Mouse (Mus musculus) layer of hippocampus, postnatal 25 days (tissue): ENCODE measurements around the gene 1190002N15Rik. TPM values are rescaled to one million over a fixed set of nuclear protein-coding genes. Genes with fewer than 3 reads are reported as not detected.
A peak's percentile ranks its signal among the peaks of the same experiment; 100 is the strongest.

Experiments
- DNase-seq, 2 experiments: peaks; one replicate each; pipeline ENCODE4 v3.0.0; 2022; ENCODE audit warnings: mixed read lengths in 2 of 2, low spot score in 1 of 2; ENCODE audit errors: extremely low spot score in 1 of 2
- total RNA-seq, 2 experiments: library from RNA; stranded (reverse); gene quantifications; 2 replicates each; pipeline ENCODE4 v1.2.3; 2021

Gene 1190002N15Rik
- total RNA-seq = 10 to 100 TPM; 19.2 to 21.7 TPM

DNA sequence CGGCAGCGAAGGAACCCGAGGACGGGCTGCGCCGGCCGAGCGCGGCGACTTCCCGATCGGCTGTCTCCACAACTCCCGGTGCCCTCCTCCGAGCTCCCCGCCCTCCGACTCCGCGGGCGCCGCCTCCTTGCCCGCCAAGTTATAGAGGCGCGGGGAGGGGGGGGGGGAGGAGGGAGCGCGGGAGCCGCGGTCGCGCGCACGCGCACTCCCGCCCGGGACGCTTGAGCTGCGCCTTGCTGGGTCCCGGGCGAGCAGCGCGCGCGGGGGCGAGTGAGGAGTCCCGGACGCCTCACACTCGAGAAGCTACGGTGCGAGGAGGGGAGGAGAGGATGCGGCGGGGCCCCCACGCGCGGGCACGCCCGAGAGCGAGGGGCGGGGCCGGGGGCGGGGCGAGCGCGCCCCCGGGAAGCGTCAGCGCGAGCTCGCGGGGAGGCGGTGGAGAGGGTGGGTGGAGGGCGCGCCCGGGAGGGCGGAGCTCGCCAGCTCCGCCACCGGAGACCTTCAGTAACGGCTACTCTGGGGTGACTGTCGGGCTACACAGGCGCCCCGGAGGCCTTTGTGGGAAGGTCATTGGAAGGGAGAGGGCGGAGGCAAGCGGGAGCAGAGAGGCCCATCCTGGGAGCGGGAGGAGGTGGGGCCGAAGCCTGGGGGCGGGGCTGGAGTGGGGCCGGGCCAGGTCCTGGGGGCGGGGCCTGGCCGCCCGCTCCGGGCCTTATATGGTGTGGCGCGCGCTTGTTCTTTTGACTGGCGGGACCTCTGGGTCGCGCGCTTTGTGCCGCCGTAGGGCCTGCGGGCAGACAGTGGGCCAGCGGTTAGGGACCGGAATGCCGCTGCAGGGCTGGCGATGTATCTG, at the start of gene 1190002N15Rik:
Gene 1190002N15Rik (minus strand): TSS at position 112 of the 853 bp plus-strand sequence.
- DNase-seq = peak; percentile 78 to 90

DNA sequence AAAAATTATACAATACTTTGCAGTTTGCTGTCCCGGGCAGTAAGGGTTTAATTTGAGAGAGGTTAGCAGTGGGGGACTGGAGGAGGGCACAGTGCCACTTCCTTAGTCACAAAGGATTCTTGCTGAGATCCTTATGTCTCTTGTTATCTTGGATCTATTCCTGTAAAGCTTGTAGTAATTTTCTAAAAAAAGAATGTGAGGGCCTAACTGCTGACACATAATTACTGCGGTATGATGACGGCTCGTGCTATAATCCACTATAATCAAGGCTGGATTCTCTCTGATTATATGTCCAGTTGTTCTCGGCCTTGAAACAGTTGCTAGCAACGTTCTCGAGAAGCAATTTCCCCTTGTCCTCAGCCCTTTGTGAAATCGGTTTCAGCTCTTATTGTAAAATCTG, 44.4 kb upstream of the 1190002N15Rik start:
- DNase-seq = no peak

DNA sequence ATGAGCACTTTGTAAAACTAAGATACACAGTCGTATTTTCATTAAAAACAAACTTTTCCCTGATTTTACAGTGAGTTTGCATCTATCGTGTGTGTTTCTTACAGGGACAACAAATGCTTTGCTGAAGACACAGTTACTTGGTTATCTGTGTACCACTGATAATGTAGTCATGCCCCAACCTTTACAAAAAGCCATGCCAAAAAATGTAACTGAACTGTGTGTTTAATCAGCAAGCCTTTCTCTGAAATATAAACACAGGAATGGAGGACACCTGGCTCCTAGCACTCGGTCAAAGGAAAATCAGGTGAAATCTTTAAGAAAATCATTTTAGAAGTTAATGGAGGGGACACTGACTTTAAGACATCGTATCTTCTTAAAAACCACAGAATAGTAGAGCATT, 43.8 kb upstream of the 1190002N15Rik start:
- no peak for DNase-seq

DNA sequence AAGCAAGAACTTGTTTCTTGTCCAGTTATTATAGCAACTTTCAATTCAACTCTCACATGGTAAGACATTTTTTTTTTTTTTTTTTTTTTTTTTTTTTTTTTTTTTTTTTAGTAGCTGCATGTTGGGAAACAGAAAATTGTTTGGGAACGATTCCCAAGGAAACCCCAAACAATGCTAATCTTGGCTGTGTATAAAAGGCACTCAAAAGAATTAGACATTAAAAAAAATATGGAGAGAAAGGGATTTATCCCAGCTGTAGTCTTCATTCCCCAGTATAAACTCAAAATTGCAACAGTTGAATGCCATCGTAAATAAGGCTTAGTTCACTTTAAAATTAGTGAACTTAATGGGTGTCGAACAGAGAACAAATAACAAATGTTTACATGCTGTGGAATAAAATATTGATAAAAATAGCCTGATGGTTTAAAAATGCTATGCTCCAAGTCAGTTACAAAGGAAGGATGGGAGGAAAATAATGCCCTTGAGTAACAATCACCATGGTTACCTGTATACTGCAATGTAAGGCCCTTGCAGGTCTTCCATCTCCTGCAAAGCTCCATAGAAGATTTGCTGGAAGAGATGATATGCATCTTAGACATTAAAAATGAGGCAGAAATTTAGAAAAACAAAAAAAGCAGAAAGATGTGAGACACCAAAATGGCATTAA, 42.3 kb upstream of the 1190002N15Rik start:
- no peak for DNase-seq

DNA sequence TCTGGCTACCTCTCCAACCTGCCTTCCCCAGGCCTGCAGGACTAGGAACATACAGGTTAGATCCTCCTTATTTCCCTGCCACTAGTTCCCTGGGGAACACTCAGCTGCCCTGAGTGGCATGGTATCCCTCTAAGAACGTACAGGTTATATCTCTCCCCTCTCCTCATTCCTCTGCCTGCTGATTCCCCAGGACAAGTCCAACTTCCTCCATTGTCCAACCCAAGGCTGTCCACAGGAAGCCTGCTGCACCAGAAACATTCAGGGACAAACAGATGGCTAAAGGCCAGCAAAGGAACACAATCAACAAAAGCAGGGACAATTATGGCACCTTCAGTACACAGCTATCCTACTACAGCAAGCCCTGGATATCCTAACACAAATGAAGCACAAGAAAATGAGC, 33.9 kb upstream of the 1190002N15Rik start:
- no peak for DNase-seq

GRCm38 (mm10) chr9:94568386-94568785, 30.5 kb upstream of the 1190002N15Rik start:
- DNase-seq = no peak

DNA sequence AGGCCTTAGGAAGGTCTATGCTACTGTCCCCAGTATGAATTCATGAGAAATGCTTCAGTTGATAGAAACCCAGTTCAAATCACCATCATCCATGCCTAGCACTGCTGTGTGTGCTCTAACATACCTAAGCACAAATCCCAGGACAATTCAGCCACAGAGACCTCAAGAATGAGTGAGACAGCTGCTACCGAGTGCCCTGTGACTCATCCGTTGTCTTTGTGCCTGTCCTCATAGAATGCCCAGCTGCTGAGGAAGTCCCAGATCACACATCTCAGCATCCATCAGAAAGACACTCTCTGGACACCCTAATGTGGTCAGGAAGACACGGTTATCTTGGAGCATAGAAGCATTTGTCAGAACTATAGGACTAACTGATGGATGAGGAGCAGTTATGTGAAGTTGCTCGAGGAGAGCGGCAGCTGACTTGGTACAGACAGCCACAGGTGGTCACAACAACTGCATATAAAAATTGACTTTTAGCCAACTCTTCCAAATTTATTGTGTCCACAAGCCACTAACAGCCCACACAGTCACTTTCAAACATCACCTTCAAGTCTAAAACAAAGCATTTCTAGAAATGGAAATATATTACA, 29.9 kb upstream of the 1190002N15Rik start:
- no peak for DNase-seq

GRCm38 (mm10) chr9:94556776-94557514, 19.1 kb upstream of the 1190002N15Rik start:
- no peak for DNase-seq

DNA sequence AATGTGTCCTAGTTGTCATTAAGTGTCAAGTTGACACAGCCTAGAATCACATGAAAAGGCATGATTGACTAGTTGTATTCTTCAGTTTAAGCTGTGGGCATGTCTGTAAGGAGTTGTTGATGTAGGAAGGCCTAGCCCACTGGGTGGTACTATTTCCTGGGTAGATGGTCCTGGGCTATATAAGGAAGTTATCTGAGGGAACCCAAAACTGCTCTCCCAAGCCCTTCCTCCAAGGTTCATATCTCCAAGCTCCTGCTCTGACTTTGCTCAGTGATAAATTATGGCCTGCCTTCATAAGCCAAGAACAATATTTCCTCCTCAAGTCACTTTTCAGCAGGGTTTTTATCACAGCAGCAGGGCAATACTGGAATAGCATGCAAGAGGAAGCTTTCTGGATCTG, 18.4 kb upstream of the 1190002N15Rik start:
- no peak for DNase-seq

- DNase-seq = no peak
Observed at GRCm38 (mm10) chr9:94550493-94551095, 12.7 kb upstream of the 1190002N15Rik start.

DNA sequence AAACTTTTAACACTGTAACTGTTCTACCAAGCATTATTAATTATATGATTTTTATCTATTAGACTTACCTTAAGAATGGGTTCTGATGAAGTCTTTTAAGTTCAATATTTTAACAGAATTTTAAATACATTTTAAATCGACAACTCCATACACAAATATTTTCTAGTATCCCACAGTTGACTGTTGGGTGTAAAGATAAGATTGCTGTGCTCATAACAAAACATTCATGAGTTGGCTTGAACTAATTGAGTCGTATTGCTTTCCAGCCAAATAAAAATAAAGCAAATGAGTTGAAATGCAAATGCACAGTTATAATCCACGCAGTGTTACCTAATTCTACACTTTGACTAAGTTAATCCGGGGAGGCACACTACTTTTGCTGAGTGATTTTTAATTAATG, 6.0 kb upstream of the 1190002N15Rik start:
- no peak for DNase-seq

DNA sequence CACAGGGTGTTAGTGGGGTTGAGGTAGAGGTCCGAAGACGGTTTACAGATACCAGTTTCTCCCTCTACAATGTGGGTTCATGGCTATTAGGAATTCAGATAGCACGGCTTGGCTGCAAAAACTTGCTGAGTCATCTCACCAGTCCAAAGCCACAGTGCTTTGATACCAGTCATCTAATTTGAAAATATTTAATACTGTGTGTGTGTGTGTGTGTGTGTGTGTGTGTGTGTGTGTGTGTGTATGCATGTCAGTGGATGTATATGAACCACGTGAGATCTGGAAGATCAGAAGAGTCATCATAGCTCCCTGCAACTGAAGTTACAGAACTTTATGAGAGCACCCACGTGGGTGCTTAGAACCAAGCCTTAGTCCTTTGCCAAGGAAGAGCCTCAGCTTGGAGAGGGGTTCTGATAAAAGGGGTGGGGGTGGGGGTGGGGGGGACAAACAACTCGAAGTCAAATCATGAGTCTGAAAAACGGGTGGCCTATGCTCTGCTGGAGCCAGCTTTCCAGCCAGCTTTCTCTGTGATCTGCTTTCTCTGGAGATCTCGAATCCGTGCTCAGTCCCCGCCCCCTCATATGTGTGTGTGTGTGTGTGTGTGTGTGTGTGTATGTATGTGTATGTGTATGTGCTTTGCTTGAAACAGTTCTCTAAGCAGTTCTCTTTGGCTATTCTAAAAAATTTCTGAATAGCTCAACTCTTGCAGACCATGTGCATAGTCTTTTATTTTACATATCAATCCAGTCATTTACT, 2.6 kb upstream of the 1190002N15Rik start:
- no peak for DNase-seq

GRCm38 (mm10) chr9:94539346-94539865, 1.5 kb upstream of the 1190002N15Rik start:
- no peak for DNase-seq

DNA sequence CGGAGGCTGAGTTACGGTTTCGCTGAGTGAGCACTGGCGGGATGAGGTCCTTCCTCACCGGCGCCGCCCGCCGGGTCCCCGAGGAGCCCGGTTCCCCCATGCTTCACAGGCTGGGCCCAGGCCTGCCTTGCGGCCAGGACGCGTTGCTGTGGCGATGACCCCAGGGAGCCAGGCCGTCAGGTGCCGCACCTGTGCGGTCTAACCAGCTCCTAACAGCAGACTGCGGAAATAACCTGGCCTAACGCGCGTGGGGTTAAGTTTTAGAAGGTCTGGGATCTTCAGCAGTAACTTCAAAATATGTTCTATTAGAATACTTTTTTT, 902 bp upstream of the 1190002N15Rik start:
- no peak for DNase-seq

GRCm38 (mm10) chr9:94537051-94537917, 597 bp downstream of the 1190002N15Rik start:
- peak; percentile 45 to 68 for DNase-seq

DNA sequence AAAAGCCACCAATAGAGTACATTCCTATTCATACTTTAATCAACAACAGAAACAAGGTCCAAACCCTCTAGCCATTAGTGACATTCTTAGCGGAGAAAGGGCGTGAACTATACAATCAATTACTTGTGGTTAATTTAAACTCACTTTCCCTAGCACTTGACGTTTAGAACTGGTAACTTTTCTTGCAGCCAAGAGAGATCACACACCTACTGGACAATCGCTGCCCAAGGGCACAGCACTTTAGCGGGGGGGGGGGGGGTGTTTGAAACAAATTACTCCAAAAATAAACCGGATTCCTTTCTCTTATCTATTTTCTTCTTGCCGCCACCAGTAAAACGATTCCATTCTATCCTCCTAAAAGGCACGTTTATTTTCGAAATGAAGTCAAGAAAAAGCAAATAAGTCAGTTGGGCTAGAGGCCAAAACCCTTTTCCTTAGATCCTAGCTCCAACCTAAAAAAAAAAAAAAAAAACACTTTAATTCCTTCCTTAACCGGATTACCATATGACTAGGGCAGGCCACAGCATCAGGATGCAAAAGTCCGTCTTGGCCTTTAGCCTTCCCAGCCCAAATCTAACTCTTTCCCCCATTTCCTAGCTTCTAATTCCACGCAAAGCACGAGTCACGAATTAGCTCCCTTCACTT, 1.5 kb downstream of the 1190002N15Rik start:
- DNase-seq = no peak

- no peak for DNase-seq
Observed at GRCm38 (mm10) chr9:94534795-94535194, 3.1 kb downstream of the 1190002N15Rik start.

GRCm38 (mm10) chr9:94534226-94534625, 3.7 kb downstream of the 1190002N15Rik start:
- no peak for DNase-seq
